In the genomic region with DNA sequence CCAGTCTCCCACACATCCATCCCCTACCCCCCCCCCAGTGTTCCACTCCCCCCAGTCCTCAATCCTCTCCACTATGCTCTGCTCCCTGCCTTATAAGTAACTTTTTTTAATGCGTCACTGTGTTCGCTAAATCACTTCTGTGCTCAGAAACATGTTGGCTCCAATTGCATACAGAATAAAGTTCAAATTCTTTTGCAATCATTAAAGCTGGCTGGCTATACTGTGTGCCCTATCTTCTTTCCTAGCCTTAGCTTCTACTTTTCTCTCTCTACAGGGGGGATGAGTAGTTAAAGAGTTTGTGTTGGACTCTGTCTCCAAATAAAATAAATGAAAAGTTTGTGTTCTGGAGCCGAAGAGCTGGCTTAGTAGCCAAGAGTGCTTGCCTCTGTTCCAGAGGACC, we compare ENCODE assay signal across 1 mouse cellular context.
TF ChIP-seq lines count a peak whose summit lies in the region.

No protein-coding gene starts in this region.

TF ChIP-seq in CH12.LX, 34 proteins besides CTCF, POLR2A, EP300 and RAD21:
- TF ChIP-seq NRF1 (IDR thresholded peaks at IDR 0.05; ENCODE audit: low read depth, low read length) (no peak), ZNF384 (IDR thresholded peaks at IDR 0.05; ENCODE audit: low read depth, low read length) (no peak), KAT2A (IDR thresholded peaks at IDR 0.05; ENCODE audit: insufficient replicate concordance, low read length) (no peak)
